Mouse (Mus musculus) spleen, adult 2 months (tissue): ENCODE results near the gene Slc16a3. TPM values are rescaled to one million over a fixed set of nuclear protein-coding genes. Genes with fewer than 3 reads are reported as not detected.

Experiments used
- DNase-seq, 2 experiments: peaks; one replicate each; pipeline versions ENCODE4 v3.0.0 to v3.0.0-alpha.2; 2012 to 2021; ENCODE audit warnings: low spot score in 2 of 2, low read depth in 1 of 2
- H3K27ac ChIP-seq: fragments of 200-500 bp; 2 replicates; pipeline ENCODE4 v1.5.1; 2012; ENCODE audit warnings: low read length, inconsistent platforms; ENCODE audit not compliant: insufficient read depth
- H3K27me3 ChIP-seq: fragments of 200-500 bp; 2 replicates; pipeline ENCODE4 v1.6.1; 2012; ENCODE audit warnings: mild to moderate bottlenecking, moderate library complexity, low read length, inconsistent platforms; ENCODE audit not compliant: control insufficient read depth, insufficient read depth
- H3K36me3 ChIP-seq: fragments of 200-500 bp; 2 replicates; pipeline ENCODE4 v1.6.1; 2012; ENCODE audit warnings: mild to moderate bottlenecking, low read length, inconsistent platforms; ENCODE audit not compliant: control insufficient read depth, insufficient read depth
- H3K4me1 ChIP-seq: fragments of 200-500 bp; 2 replicates; pipeline ENCODE4 v1.6.1; 2011; ENCODE audit warnings: inconsistent platforms; ENCODE audit not compliant: control insufficient read depth, insufficient read depth, insufficient read length
- H3K4me3 ChIP-seq: fragments of 200-500 bp; 2 replicates; pipeline ENCODE4 v1.5.1; 2011; ENCODE audit warnings: mild to moderate bottlenecking, inconsistent platforms; ENCODE audit not compliant: insufficient read depth, insufficient read length; ENCODE audit errors: extremely low read depth
- CTCF ChIP-seq: fragments of 200-500 bp; IDR thresholded peaks from 2 replicates; pipeline ENCODE4 v1.5.1; 2011; ENCODE audit warnings: mild to moderate bottlenecking, inconsistent platforms; ENCODE audit not compliant: insufficient read depth, insufficient read length, insufficient replicate concordance; ENCODE audit errors: extremely low read depth
- POLR2A ChIP-seq: fragments of 200-500 bp; IDR thresholded peaks from 2 replicates; pipeline ENCODE4 v1.6.1; 2011; ENCODE audit warnings: low read depth, low read length, inconsistent platforms
- WGBS: fragments of 180-500 bp; shearing (Covaris S2); methylation state at CpG from one replicate; pipeline ENCODE4 v1.1.7; 2018; 5-methylcytosine and 5-hydroxymethylcytosine counted together
- polyA plus RNA-seq: library from polyadenylated mRNA; depleted of rRNA; stranded (reverse); fragments of >200 nt; gene quantifications from 2 replicates; pipeline ENCODE4 v1.2.3, GENCODE M21; 2012; rRNA removed

The Slc16a3 gene
- polyA plus RNA-seq, 1 experiment: 16.1 TPM

DNA sequence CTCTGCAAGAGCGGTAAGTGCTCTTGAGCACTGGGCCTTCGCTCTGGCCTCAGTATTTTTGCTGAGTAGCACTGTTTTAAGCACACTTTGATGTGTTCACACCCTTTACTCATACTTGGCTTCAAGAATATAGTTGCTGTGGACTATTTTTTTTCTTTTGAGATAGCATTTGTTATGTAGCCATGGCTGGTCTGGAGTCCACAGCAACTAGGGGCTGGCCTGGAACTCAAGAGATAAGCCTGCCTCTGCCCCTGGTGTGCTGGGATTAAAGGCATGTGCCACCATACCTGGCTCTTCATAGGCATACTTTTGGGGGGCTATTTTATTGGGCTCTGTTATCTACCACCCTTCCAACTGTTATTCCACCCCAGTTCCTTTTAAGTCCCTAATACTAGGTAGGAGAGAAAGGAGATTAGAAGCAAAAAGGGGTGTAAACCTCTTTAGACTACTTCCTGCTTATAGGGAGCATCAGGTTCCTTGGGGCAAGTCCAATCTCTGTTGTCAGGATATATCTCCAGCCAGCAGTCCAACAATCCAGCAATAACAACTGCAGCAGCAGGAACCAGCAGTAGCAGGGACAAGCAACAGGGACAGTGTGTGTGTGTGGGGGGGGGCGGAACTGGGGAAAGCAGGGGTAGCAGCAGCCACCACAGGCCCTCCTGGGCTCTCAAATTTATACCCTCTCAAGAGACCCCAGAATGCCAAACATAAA lies 61.9 kb downstream of the Slc16a3 start:
- no peaks in the 10 kb centered on the region for H3K27me3 ChIP-seq
- TF ChIP-seq CTCF (no peak), POLR2A (no peak)
- H3K4me1 ChIP-seq: no peaks in the 10 kb centered on the region
- DNase-seq: no peak
- H3K27ac ChIP-seq: no peak overlapping the region
- WGBS: 93% methylated on average over 3 of the region's 3 CpGs
- H3K4me3 ChIP-seq: no peak overlapping the region
- H3K36me3 ChIP-seq: no peaks in the 10 kb centered on the region

Other genes starting within 250 kb of the Slc16a3 start
- 44.1 and 52.2 TPM in 2 replicates for gene Cenpx, start 234.7 kb upstream of the Slc16a3 start, polyA plus RNA-seq
- 33.5 and 34.9 TPM in 2 replicates for gene Lrrc45, start 234.6 kb upstream of the Slc16a3 start, polyA plus RNA-seq
- 3.0 and 4.9 TPM in 2 replicates for gene Rac3, start 227.0 kb upstream of the Slc16a3 start, polyA plus RNA-seq
- gene Dcxr, start 221.2 kb upstream of the Slc16a3 start, polyA plus RNA-seq: 39.1 and 49.3 TPM in 2 replicates
- gene Cbr2, start 216.4 kb upstream of the Slc16a3 start, polyA plus RNA-seq: 5.3 and 5.8 TPM in 2 replicates
- gene Hmga1b, start 185.7 kb upstream of the Slc16a3 start, polyA plus RNA-seq: 0.67 and 0.84 TPM in 2 replicates
- 27.5 and 32.9 TPM in 2 replicates for gene Rfng, start 164.3 kb upstream of the Slc16a3 start, polyA plus RNA-seq
- gene Gps1, start 164.2 kb upstream of the Slc16a3 start, polyA plus RNA-seq: 84.9 and 88.9 TPM in 2 replicates
- 35.0 and 39.4 TPM in 2 replicates for gene Dus1l, start 152.1 kb upstream of the Slc16a3 start, polyA plus RNA-seq
- 151 and 179 TPM in 2 replicates for gene Fasn, start 123.9 kb upstream of the Slc16a3 start, polyA plus RNA-seq
- 0.47 and 0.78 TPM in 2 replicates for gene Ccdc57, start 15.6 kb upstream of the Slc16a3 start, polyA plus RNA-seq
- 48.6 and 49.2 TPM in 2 replicates for gene Csnk1d, start 42.9 kb downstream of the Slc16a3 start, polyA plus RNA-seq
- 63.0 and 79.5 TPM in 2 replicates for gene Cd7, start 90.9 kb downstream of the Slc16a3 start, polyA plus RNA-seq
- gene Sectm1b, start 115.1 kb downstream of the Slc16a3 start, polyA plus RNA-seq: not detected in 2 replicates
- 5.0 and 8.9 TPM in 2 replicates for gene Sectm1a, start 132.7 kb downstream of the Slc16a3 start, polyA plus RNA-seq
- gene Tex19.2, start 170.2 kb downstream of the Slc16a3 start, polyA plus RNA-seq: not detected in 2 replicates
- gene Tex19.1, start 197.7 kb downstream of the Slc16a3 start, polyA plus RNA-seq: not detected in 2 replicates
- gene Uts2r, start 211.8 kb downstream of the Slc16a3 start, polyA plus RNA-seq: not detected in 2 replicates